Mouse (Mus musculus) E14TG2a.4 (cell line): ENCODE results near the gene E130308A19Rik.

Experiments
- CTCF ChIP-seq: conservative IDR thresholded peaks from 2 replicates; pipeline ENCODE4 v1.5.1; 2014; ENCODE audit warnings: low read length
- NANOG ChIP-seq: IDR thresholded peaks from 2 replicates; pipeline ENCODE4 v1.6.1; 2014; ENCODE audit warnings: borderline replicate concordance, low read length, mixed read lengths
- POU5F1 ChIP-seq: IDR thresholded peaks from 2 replicates; pipeline ENCODE4 v1.6.1; 2014; ENCODE audit warnings: low read length, borderline replicate concordance

- TF ChIP-seq CTCF (no peak), NANOG (no peak), POU5F1 (no peak)
Observed at GRCm38 (mm10) chr4:59714926-59715325, 88.9 kb downstream of the E130308A19Rik start.
